Mouse (Mus musculus) lung, embryonic 16.5 days (tissue): Measurements from ENCODE around the gene Fbln2. TPM values are rescaled to one million over a fixed set of nuclear protein-coding genes. Genes with fewer than 3 reads are reported as not detected.

Experiments used
- ATAC-seq: fragments of 200-750 bp; cut with Nextera tagmentation; 2 replicates; pipeline ENCODE4 v1.8.0; 2017; ENCODE audit warnings: low read depth, mild to moderate bottlenecking, moderate library complexity
- H3K27ac ChIP-seq: fragments of 300-500 bp; sonication (generic); 2 replicates; pipeline ENCODE4 v1.5.1; 2014; ENCODE audit warnings: mild to moderate bottlenecking, control low read depth, low read length
- H3K27me3 ChIP-seq: fragments of 300-500 bp; sonication (generic); 2 replicates; pipeline ENCODE4 v1.6.1; 2014; ENCODE audit warnings: low read depth, low read length, mixed read lengths; ENCODE audit not compliant: control insufficient read depth, insufficient read depth
- H3K36me3 ChIP-seq: fragments of 300-500 bp; sonication (generic); 2 replicates; pipeline ENCODE4 v1.6.1; 2014; ENCODE audit warnings: low read length; ENCODE audit not compliant: control insufficient read depth, insufficient read depth
- H3K4me1 ChIP-seq: fragments of 300-500 bp; sonication (generic); replicated peaks from 2 replicates; pipeline ENCODE4 v1.6.1; 2014; ENCODE audit warnings: low read length, mixed read lengths; ENCODE audit not compliant: control insufficient read depth, insufficient read depth
- H3K4me2 ChIP-seq: fragments of 300-500 bp; sonication (generic); 2 replicates; pipeline ENCODE4 v1.6.1; 2014; ENCODE audit warnings: low read depth, low read length, control low read depth
- H3K4me3 ChIP-seq: fragments of 300-500 bp; sonication (generic); 2 replicates; pipeline ENCODE4 v1.5.1; 2014; ENCODE audit warnings: mild to moderate bottlenecking, low read length, control low read depth
- H3K9ac ChIP-seq: fragments of 300-500 bp; sonication (generic); 2 replicates; pipeline ENCODE4 v1.6.1; 2014; ENCODE audit warnings: low read length, control low read depth
- H3K9me3 ChIP-seq: fragments of 300-500 bp; sonication (generic); 2 replicates; pipeline ENCODE4 v1.6.1; 2016; ENCODE audit warnings: low read length; ENCODE audit not compliant: control insufficient read depth
- WGBS: fragments of 180-500 bp; shearing (Covaris S2); extraction: QIAGEN DNeasy Blood & Tissue Kit; methylation state at CpG from one replicate; pipeline ENCODE4 v1.1.7; 2014; 5-methylcytosine and 5-hydroxymethylcytosine counted together
- polyA plus RNA-seq: library from polyadenylated mRNA; unstranded; fragments of >200 nt; fragmentation: Nextera tagmentation; extraction: Ambion mirVana; gene quantifications from 2 replicates; pipeline ENCODE4 v1.2.1, GENCODE M21; 2015

The Fbln2 gene
- polyA plus RNA-seq, 1 experiment from 2014 or later = 68.5 TPM

DNA sequence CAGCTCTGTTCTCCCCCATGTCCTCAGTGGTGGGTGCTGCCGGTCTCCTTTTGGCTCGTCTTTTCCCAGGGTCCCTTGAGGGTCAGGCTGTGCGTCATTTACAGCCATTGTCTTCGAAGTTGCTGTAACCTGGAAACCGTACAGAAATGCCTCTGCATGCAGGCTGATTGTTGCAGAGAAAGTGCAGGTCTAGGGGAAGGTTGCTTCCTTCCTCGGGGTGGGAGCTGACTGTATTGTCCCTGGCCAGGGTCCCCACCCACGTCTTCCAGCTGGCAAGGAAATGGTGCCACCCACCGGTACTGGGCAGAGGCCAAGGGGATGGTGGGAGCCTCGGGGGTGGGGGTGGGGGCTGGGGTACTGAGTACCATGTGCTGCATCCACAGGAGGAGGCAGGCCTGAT lies 6.2 kb downstream of the Fbln2 start:
- Histone ChIP-seq H3K4me3 (no peak overlapping the region), H3K36me3 (no peaks in the 10 kb centered on the region), H3K27ac (no peak overlapping the region), H3K27me3 (peaks cover 2% of the 10 kb centered on the region; the same call in 1 of the 2 replicates), H3K9me3 (no peaks in the 10 kb centered on the region), H3K9ac (no peak overlapping the region), H3K4me2 (no peak overlapping the region), H3K4me1 (peaks cover 3% of the 10 kb centered on the region)
- ATAC-seq = no peak
- 39% methylated on average over 9 of the region's 9 CpGs for WGBS

DNA sequence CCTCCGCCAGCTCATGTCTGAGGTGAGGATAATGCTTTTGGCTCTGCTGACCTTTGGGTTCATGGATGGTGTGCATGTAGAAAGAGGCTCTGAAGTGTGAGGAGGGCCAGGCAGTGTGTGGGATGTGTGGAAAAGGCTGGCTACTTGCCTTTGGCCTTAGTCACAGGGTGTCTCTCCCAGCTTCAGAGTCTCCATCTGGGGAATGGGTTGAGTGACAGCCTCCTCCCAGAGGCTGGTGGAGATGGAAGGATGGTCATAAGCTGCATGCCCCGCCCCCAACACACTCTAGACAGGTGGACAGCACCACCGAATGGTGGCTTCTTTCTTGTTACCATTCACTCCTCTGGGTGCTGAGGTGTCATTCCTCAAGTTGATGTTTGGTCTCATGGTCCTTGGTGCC lies 6.6 kb downstream of the Fbln2 start:
- H3K4me1 ChIP-seq = 0 out of 2 replicates have a peak, but pooled peaks cover 3% of the 10 kb centered on the region
- no peak overlapping the region for H3K4me2 ChIP-seq
- no peak overlapping the region for H3K27ac ChIP-seq
- H3K9ac ChIP-seq = no peak overlapping the region
- no peaks in the 10 kb centered on the region for H3K9me3 ChIP-seq
- WGBS = 35% methylated on average over 3 of the region's 3 CpGs
- no peaks in the 10 kb centered on the region for H3K36me3 ChIP-seq
- no peak for ATAC-seq
- H3K27me3 ChIP-seq = no peaks in the 10 kb centered on the region; the same call in 1 of the 2 replicates
- H3K4me3 ChIP-seq = no peak overlapping the region

DNA sequence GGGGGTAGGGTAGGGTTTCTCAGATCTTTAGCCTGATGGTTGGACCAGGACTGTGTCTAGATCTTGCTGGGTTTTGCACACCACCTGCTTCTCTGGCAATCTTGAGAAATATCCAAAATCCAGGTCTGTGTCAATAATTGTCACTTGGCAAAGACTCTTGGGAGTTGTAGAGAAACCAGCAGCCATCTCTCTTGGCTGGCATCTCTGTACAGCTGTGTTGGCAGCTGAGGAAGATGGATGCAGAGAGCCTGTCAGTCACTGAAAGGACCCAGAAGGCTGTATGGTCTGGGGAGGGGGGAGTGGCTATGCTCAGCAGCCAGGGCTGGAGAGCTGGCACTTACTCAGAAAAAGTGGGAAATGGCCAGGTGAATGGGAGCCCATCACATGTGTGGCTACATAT lies 7.8 kb downstream of the Fbln2 start:
- no peaks in the 10 kb centered on the region; the same call in 1 of the 2 replicates for H3K27me3 ChIP-seq
- no peak overlapping the region for H3K27ac ChIP-seq
- H3K9me3 ChIP-seq = no peaks in the 10 kb centered on the region
- no peak for ATAC-seq
- H3K36me3 ChIP-seq = no peaks in the 10 kb centered on the region
- no peak overlapping the region for H3K4me2 ChIP-seq
- 0 out of 2 replicates have a peak, but pooled peaks cover 3% of the 10 kb centered on the region for H3K4me1 ChIP-seq
- H3K9ac ChIP-seq = no peak overlapping the region
- no peak overlapping the region for H3K4me3 ChIP-seq

DNA sequence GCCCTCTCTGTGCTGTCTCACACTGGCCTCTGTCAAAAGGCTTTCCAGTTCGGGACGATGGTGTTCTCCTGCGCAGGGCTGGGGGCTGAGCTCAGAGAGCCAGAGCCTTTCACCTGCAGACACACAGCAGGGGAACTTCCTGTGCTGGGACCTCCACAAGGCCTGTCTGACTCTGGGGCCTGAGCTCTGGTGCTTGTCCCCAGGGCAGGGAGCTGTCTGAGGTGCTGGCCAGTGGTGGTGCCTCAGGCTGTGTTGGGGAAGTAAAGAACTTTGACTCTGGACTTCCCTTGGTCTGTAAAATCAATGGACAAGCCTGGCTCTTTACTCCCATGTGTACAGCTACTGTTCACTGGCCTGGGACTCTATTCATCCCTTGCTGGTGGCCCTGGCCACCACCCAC lies 8.8 kb downstream of the Fbln2 start:
- WGBS = 4% methylated on average over 3 of the region's 3 CpGs
- H3K9ac ChIP-seq = no peak overlapping the region
- no peak overlapping the region for H3K27ac ChIP-seq
- no peak overlapping the region for H3K4me2 ChIP-seq
- no peak for ATAC-seq
- no peak overlapping the region for H3K4me3 ChIP-seq
- H3K4me1 ChIP-seq = 0 out of 2 replicates have a peak, but pooled peaks cover 5% of the 10 kb centered on the region
- H3K9me3 ChIP-seq = no peaks in the 10 kb centered on the region
- H3K36me3 ChIP-seq = no peaks in the 10 kb centered on the region
- H3K27me3 ChIP-seq = no peaks in the 10 kb centered on the region; the same call in 1 of the 2 replicates

DNA sequence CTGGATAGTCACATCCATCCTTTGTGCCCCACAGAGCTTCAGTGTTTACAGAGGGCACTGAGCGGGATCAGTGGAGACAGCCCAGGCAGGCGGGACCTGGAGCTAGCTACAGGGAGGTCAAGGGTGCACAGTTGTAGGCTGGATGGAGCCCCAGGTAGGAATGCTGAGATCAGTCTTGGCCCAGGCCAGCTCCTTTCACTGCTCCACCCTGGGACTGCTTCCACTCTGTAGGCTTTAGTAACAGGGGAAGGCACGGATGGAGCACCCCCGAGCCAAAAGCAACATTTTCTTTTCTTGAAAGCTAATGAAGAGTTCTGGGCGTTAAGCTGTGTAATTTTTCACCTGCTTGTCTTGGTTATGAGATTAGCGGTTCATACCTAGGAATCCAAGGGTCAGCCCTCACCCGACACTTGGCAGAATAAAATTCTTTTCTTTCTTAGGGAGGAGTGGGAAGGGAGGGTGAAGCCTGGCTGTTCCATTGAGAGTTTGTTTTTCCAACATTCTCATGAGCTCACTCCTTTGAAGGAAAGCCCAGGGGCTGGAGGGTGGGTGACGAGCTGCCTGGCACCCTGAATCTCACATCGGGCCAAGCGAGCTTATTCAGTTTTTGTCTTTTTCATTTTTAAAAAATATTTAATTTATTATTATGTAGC lies 10.6 kb downstream of the Fbln2 start:
- ATAC-seq = peak; percentile 53
- WGBS = 56% methylated on average over 10 of the region's 10 CpGs
- H3K27me3 ChIP-seq = no peaks in the 10 kb centered on the region; the same call in 1 of the 2 replicates
- no peak overlapping the region for H3K27ac ChIP-seq
- no peak overlapping the region for H3K4me2 ChIP-seq
- no peaks in the 10 kb centered on the region for H3K36me3 ChIP-seq
- H3K9ac ChIP-seq = no peak overlapping the region
- 0 out of 2 replicates have a peak, but pooled peaks cover 5% of the 10 kb centered on the region for H3K4me1 ChIP-seq
- no peak overlapping the region for H3K4me3 ChIP-seq
- no peaks in the 10 kb centered on the region for H3K9me3 ChIP-seq

DNA sequence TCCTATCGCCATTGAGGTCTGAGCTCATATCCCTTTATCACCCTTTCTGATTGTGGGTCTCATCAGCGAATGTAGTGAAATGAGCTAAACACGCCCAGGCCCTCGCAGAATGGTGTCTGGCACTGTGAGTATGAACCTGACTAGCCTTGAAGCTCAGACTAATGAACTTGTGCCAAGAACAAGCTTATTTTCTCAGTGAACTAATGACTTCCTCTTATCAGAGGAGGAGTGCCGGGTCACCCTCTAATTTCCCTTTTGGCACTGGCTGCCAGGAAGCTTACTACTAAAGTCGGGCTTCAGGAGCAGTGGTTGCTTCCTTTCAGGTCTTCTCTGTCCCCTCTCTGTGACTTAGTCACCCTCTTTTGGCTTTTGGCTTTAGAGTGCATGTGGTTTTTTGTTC lies 12.7 kb downstream of the Fbln2 start:
- WGBS = 44% methylated on average over 6 of the region's 6 CpGs
- no peak overlapping the region for H3K9ac ChIP-seq
- no peak overlapping the region for H3K4me2 ChIP-seq
- peak; percentile 29; the same call in 1 of the 2 replicates for ATAC-seq
- H3K36me3 ChIP-seq = no peaks in the 10 kb centered on the region
- no peak overlapping the region for H3K4me3 ChIP-seq
- no peaks in the 10 kb centered on the region for H3K9me3 ChIP-seq
- H3K27me3 ChIP-seq = no peaks in the 10 kb centered on the region; the same call in 1 of the 2 replicates
- no peak overlapping the region for H3K27ac ChIP-seq
- H3K4me1 ChIP-seq = 0 out of 2 replicates have a peak, but pooled peaks cover 2% of the 10 kb centered on the region

DNA sequence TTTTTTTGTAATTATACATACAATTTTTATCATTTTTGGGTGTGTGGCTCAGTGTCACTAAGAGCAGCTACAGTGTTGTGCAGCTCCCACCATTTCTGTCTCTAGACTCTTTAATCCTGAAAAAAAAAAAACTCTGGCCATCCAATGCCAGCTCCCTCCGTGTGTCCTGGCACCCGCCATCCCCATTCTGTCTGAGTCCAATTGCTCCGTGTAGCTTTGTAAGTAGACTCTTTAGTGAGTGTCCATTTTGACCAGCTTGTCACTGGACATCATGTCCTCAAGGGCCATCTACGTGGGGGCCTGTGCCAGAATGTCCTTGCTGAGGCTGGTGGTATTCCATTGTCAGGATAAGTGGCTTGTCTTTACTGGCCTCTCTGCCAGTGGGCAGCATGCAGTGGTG lies 13.1 kb downstream of the Fbln2 start:
- Histone ChIP-seq H3K27me3 (no peaks in the 10 kb centered on the region; the same call in 1 of the 2 replicates), H3K4me1 (0 out of 2 replicates have a peak, but pooled peaks cover 2% of the 10 kb centered on the region)
- 58% methylated on average over 4 of the region's 4 CpGs for WGBS

DNA sequence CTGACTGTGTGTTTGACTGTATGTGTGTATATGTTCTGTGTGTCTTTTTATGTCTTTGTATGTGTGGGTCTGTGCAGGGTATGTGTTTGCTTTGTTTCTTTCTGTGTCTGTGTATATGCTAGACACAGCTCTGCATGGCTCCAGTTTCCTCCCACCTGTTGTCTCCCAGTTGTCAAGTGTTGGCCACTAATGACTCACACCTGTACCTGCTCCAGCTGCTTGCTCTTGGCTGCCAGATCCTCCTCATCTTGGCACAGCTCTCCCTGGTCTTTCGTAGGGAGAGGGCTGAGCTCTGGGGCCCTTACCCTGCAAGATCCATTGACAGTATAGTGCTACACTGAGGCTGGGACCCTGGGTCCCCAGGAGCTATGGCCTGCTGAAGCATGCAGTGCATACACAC lies 13.8 kb downstream of the Fbln2 start:
- no peak overlapping the region for H3K4me2 ChIP-seq
- no peak overlapping the region for H3K27ac ChIP-seq
- H3K9me3 ChIP-seq = no peaks in the 10 kb centered on the region
- ATAC-seq = no peak
- WGBS = 39% methylated on average over 1 of the region's 1 CpGs
- no peak overlapping the region for H3K9ac ChIP-seq
- H3K4me3 ChIP-seq = no peak overlapping the region
- H3K4me1 ChIP-seq = 0 out of 2 replicates have a peak, but pooled peaks cover 2% of the 10 kb centered on the region
- no peaks in the 10 kb centered on the region; the same call in 1 of the 2 replicates for H3K27me3 ChIP-seq
- H3K36me3 ChIP-seq = no peaks in the 10 kb centered on the region

More for the DNA sequence above, 13.1 kb downstream of the Fbln2 start:
- Histone ChIP-seq H3K4me2 (no peak overlapping the region), H3K9me3 (no peaks in the 10 kb centered on the region), H3K27ac (no peak overlapping the region), H3K4me3 (no peak overlapping the region), H3K36me3 (no peaks in the 10 kb centered on the region), H3K9ac (no peak overlapping the region)
- no peak for ATAC-seq

DNA sequence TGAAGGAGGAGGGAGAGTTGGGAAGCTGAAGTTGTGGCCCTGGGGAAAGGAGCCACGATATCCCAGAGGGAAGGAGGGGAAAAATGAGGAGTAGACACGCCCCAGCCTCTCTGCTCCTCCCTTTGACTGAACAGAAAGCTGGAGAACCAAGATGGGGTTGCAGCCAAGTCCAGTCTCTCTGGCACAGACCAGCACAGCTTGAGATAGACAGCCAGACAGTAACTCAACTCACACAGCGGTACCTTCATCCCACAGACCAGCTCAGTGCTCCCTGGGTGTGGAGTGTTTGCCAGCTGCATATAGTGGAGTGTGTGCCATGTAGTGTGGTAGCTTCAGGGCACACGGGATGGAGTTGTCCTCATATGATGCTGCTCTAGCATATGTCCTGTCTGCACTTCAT lies 16.7 kb downstream of the Fbln2 start:
- no peaks in the 10 kb centered on the region for H3K9me3 ChIP-seq
- H3K9ac ChIP-seq = no peak overlapping the region
- no peaks in the 10 kb centered on the region for H3K36me3 ChIP-seq
- H3K4me2 ChIP-seq = no peak overlapping the region
- no peak for ATAC-seq
- no peak overlapping the region for H3K27ac ChIP-seq
- 56% methylated on average over 4 of the region's 4 CpGs for whole genome bisulfite sequencing
- H3K27me3 ChIP-seq = no peaks in the 10 kb centered on the region
- no peak overlapping the region for H3K4me3 ChIP-seq
- H3K4me1 ChIP-seq = 0 out of 2 replicates have a peak, but pooled peaks cover 2% of the 10 kb centered on the region
